Mouse (Mus musculus) megakaryocyte, embryonic 14.5 days (primary cell): ENCODE data around the gene Spin1.

Experiments
- FLI1 ChIP-seq: IDR thresholded peaks from 2 replicates; pipeline ENCODE4 v1.6.1; 2012; ENCODE audit warnings: low read length, inconsistent platforms, mixed read lengths
- GATA1 ChIP-seq: IDR thresholded peaks from 3 replicates; pipeline ENCODE4 v1.6.1; 2012; ENCODE audit warnings: mixed read lengths, low read length, inconsistent platforms, borderline replicate concordance

DNA sequence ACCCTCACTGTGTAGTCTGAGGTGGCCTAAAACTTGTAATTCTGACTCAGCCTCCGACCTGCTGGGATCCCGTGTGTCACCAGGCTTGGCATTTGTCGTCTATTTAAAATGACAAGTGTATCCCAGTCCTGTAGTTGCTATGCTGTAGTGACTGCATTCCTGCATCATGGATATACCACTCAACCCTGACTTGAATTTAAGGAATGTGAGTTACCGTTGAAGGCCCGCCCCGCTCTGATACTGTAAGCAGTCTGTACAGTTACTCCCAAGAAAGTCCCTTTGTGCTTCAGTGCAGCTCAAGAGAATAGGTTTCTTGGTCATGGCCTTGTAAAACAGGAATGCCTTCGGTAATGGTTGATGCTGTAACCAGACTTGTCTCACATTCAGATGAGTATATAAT lies 27.7 kb downstream of the Spin1 start:
- TF ChIP-seq GATA1 (no peak), FLI1 (no peak)
